Mouse (Mus musculus) ES-CJ7 (cell line): Measurements from ENCODE around the gene OR5BS1P.
A peak's percentile ranks its signal among the peaks of the same experiment; 100 is the strongest.
"Not testable (repeated sequence)": the region's sequence is repeated elsewhere in the genome, so short reads cannot be mapped to it uniquely, and the experiment has no call there.

Experiments used
- DNase-seq: peaks from one replicate; pipeline ENCODE4 v3.0.0; 2011; ENCODE audit warnings: low read depth, low spot score

The OR5BS1P gene

GRCm38 (mm10) chr15:98506253-98506957 lies 36.7 kb downstream of the OR5BS1P start:
- DNase-seq, result no peak

GRCm38 (mm10) chr15:98507321-98507720 lies 37.6 kb downstream of the OR5BS1P start:
- DNase-seq, result peak; percentile 54

- DNase-seq, result no peak
Measured at GRCm38 (mm10) chr15:98509387-98509786, 39.7 kb downstream of the OR5BS1P start.

GRCm38 (mm10) chr15:98510438-98511385 lies 41.0 kb downstream of the OR5BS1P start:
- peak; percentile 87 for DNase-seq

- no peak for DNase-seq
Measured at GRCm38 (mm10) chr15:98511386-98511928, 41.8 kb downstream of the OR5BS1P start.

GRCm38 (mm10) chr15:98512232-98512631 lies 42.5 kb downstream of the OR5BS1P start:
- DNase-seq, result no peak

- DNase-seq, result no peak
Measured at GRCm38 (mm10) chr15:98512799-98513321, 43.2 kb downstream of the OR5BS1P start.

GRCm38 (mm10) chr15:98513676-98514075 lies 44.0 kb downstream of the OR5BS1P start:
- DNase-seq, result not testable (repeated sequence)

GRCm38 (mm10) chr15:98514146-98514545 lies 44.5 kb downstream of the OR5BS1P start:
- no peak for DNase-seq

- not testable (repeated sequence) for DNase-seq
Measured at GRCm38 (mm10) chr15:98514845-98515244, 45.1 kb downstream of the OR5BS1P start.

GRCm38 (mm10) chr15:98517380-98518355 lies 48.0 kb downstream of the OR5BS1P start:
- peak; percentile 59 for DNase-seq

GRCm38 (mm10) chr15:98521245-98521644 lies 51.5 kb downstream of the OR5BS1P start:
- DNase-seq, result no peak

GRCm38 (mm10) chr15:98526057-98526456 lies 56.4 kb downstream of the OR5BS1P start:
- peak; percentile 49 for DNase-seq

GRCm38 (mm10) chr15:98527056-98527771 lies 57.5 kb downstream of the OR5BS1P start:
- no peak for DNase-seq

- no peak for DNase-seq
Measured at GRCm38 (mm10) chr15:98528066-98528563, 58.4 kb downstream of the OR5BS1P start.
